Mouse (Mus musculus) CH12.LX (cell line): ENCODE data around the gene Gm8362. TPM values are rescaled to one million over a fixed set of nuclear protein-coding genes. Genes with fewer than 3 reads are reported as not detected.
"Not testable (repeated sequence)": the region's sequence is repeated elsewhere in the genome, so short reads cannot be mapped to it uniquely, and the experiment has no call there.

Experiments used
- DNase-seq: peaks from one replicate; pipeline ENCODE4 v3.0.0-alpha.2; 2013; ENCODE audit errors: extremely low read depth
- H3K27ac ChIP-seq: 2 replicates; pipeline ENCODE4 v1.5.1; 2012; ENCODE audit warnings: low read depth, mild to moderate bottlenecking, control low read depth, moderate library complexity; ENCODE audit not compliant: insufficient read depth
- H3K27me3 ChIP-seq: replicated peaks from 2 replicates; pipeline ENCODE3; 2012; ENCODE audit warnings: inconsistent platforms
- H3K36me3 ChIP-seq, 2 experiments: replicated peaks in 1 of 2; 2 replicates each; pipeline versions ENCODE3 to v1.6.1; 2012; ENCODE audit warnings: inconsistent platforms in 1 of 2, low read length in 1 of 2, mild to moderate bottlenecking in 1 of 2, mixed read lengths in 1 of 2, moderate library complexity in 1 of 2; ENCODE audit not compliant: control insufficient read depth in 1 of 2, insufficient read depth in 1 of 2
- H3K4me1 ChIP-seq, 2 experiments: 2 replicates each; pipeline ENCODE4 v1.6.1; 2012; ENCODE audit warnings: inconsistent platforms in 1 of 2, moderate library complexity in 1 of 2; ENCODE audit not compliant: insufficient read depth in 2 of 2, control insufficient read depth in 1 of 2
- H3K4me2 ChIP-seq: 2 replicates; pipeline ENCODE4 v1.6.1; 2012; ENCODE audit warnings: low read depth, mild to moderate bottlenecking, control low read depth; ENCODE audit not compliant: poor library complexity, insufficient read depth, severe bottlenecking
- H3K4me3 ChIP-seq, 3 experiments: fragments of 150-350 bp in 1 of 3; sonication (generic) in 1 of 3; replicated peaks in 1 of 3; 2 replicates each; pipeline versions ENCODE3 to v1.5.1; 2011 to 2012; ENCODE audit warnings: low read depth in 2 of 3, low read length in 2 of 3, mild to moderate bottlenecking in 2 of 3, moderate library complexity in 2 of 3, control low read depth in 1 of 3, improper control_type of control experiment in 1 of 3, inconsistent platforms in 1 of 3, mixed read lengths in 1 of 3; ENCODE audit not compliant: poor library complexity in 1 of 3
- H3K79me2 ChIP-seq: replicated peaks from 2 replicates; pipeline ENCODE4 v1.6.1; 2012; ENCODE audit warnings: mild to moderate bottlenecking, moderate library complexity; ENCODE audit not compliant: control insufficient read depth, poor library complexity, insufficient read depth, severe bottlenecking; ENCODE audit errors: extremely low read depth
- H3K9ac ChIP-seq: 2 replicates; pipeline ENCODE4 v1.6.1; 2012; ENCODE audit warnings: low read depth, mild to moderate bottlenecking, control low read depth, moderate library complexity; ENCODE audit not compliant: insufficient read depth
- H3K9me3 ChIP-seq: replicated peaks from 2 replicates; pipeline ENCODE3; 2012; ENCODE audit warnings: low read length, inconsistent platforms, mixed read lengths
- dilution Hi-C: fragments of 300-500 bp; cut with MboI; formaldehyde crosslinking; loops from 2 replicates; pipeline ENCODE4 v1.14.3; 2020; ENCODE audit warnings: low sequenced_read_pairs; ENCODE audit not compliant: extremely low pct_unique_long_range_greater_than_20kb, extremely low pct_ligation_motif_present
- in situ Hi-C: fragments of 300-500 bp; cut with MboI; formaldehyde crosslinking; loops from 3 replicates; pipeline ENCODE4 v1.14.3; 2019; ENCODE audit warnings: low sequenced_read_pairs, low pct_ligation_motif_present, low pct_unique_long_range_greater_than_20kb, mixed read lengths
- polyA plus RNA-seq: library from polyadenylated mRNA; unstranded; fragments of >175 nt; gene quantifications from 2 replicates; pipeline ENCODE4 v1.2.1, GENCODE M21; 2012; ENCODE audit warnings: low read depth; ENCODE audit not compliant: insufficient read length
- total RNA-seq, 2 experiments: library from RNA; depleted of rRNA; stranded (reverse); fragments of 300-350 nt in 1 of 2; fragments of >200 nt in 1 of 2; gene quantifications; 2 replicates each; pipeline ENCODE4 v1.2.3; 2012 to 2014

Gm8362 gene
- total RNA-seq (2012; rRNA removed) (not detected in 2 replicates), total RNA-seq (2014; rRNA removed) (not detected in 2 replicates), polyA plus RNA-seq (not detected in 2 replicates)

DNA sequence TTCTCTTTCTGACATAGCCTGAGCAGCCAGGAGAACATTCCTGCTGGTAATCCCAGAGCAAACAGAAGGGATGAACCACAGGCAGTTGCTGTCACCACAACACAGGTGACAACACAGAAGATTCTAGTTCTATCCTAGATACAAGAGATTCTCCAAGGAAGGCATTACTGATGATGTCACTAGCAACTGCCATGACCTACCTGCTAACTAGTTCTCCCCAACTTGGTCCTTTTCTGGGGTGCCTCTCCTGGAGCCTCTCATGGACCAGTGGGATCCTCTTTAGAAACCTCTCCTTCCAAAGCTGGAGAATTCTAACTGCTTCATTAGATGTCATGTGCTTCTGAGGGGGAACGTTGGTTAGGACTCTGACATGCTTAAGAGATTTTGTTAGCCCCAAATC, at the start of gene Gm8362:
Gene Gm8362, minus strand, starts transcription at position 101 of the 400 bp plus-strand sequence.
- H3K4me1 ChIP-seq, dilution Hi-C loops, DNase-seq, H3K4me2 ChIP-seq, H3K9ac ChIP-seq, H3K9me3 ChIP-seq, H3K4me3 ChIP-seq, H3K36me3 ChIP-seq, in situ Hi-C loops, H3K27ac ChIP-seq, H3K79me2 ChIP-seq, H3K27me3 ChIP-seq: not testable (repeated sequence)

DNA sequence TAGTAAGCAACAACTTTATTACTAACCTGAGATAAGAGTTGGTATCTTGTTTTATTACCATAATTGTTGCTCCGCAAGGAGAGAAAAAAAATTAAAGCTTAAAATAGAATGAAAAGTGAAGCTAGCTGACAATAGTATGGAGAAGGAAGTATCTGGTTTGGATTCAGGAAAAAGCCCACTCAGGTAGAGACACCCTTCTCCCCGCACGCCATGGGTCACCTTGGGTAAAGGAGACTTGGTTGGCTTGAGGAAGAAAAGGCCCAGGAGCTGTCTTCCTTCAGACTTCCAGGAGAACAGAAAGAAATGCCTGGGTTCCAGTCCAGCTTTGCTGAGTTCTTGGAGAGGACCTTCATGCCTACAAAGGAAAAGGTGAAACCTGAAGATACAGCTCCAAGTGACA, 49.1 kb upstream of the Gm8362 start:
- H3K79me2 ChIP-seq, H3K9ac ChIP-seq, H3K9me3 ChIP-seq, dilution Hi-C loops, in situ Hi-C loops, H3K4me3 ChIP-seq, H3K27me3 ChIP-seq, H3K36me3 ChIP-seq, H3K27ac ChIP-seq, H3K4me2 ChIP-seq, H3K4me1 ChIP-seq, DNase-seq: not testable (repeated sequence)

DNA sequence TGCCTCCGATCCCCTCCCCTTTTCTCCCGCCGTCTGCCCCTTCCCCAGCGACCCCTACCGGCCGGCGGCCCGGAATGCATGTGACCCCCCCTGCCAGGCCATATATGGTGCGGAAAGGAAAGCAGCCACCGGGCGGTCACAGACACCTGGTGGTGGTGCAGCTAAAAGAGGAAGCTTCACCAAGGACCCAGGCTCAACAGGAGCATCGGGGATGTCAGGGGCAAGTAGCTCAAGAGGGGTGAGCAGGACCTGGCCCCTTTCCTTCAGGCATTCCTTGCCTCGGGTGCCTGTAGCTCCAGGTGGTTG, 17.0 kb downstream of the Gm8362 start:
- H3K27me3 ChIP-seq, H3K4me2 ChIP-seq, in situ Hi-C loops, H3K27ac ChIP-seq, H3K36me3 ChIP-seq, H3K79me2 ChIP-seq, H3K4me3 ChIP-seq, DNase-seq, H3K9ac ChIP-seq, H3K9me3 ChIP-seq, dilution Hi-C loops, H3K4me1 ChIP-seq: not testable (repeated sequence)

DNA sequence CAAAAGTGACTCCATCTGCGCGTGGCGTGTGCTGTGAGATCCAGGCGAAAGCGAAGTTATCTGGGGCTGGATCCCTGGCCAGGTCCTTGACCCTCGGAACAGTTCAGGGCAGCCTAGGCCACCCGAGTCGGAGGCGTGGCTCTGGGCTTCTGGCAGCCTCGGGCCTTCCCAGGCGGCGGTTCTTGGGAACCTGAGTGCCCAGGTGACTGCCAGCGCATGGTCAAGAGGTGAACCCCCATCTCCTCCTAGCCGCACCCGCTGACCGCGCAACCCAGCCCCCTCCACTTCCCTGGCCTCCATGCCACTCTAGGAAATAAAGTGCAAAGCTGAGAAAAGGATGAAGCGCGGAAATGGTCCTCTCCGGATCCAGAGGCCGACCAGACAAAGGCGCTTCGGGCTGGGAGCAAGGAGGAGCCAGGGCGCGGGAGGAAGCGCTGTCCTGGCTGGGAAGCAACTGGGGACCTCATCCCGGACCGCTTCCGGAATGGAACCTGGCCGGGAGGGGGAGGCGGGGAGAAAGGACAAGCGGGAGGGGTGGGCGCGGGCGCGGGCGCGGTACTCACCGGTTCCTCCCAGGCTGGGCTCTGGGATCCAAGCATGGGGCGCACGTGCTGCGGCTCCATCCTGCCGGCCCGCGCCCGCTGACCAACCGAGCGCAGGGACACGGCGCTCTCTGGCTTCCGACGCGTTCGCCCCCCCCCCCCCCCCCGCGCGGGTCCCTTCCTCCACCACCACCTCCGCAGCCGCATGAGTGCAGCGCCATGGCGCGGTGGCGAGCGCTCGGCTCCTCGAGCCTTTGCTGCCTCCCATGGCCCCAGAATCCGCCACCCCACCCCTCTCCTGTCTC, 17.6 kb downstream of the Gm8362 start:
- H3K4me1 ChIP-seq, H3K9ac ChIP-seq, H3K9me3 ChIP-seq, in situ Hi-C loops, H3K27me3 ChIP-seq, H3K36me3 ChIP-seq, H3K79me2 ChIP-seq, DNase-seq, dilution Hi-C loops, H3K27ac ChIP-seq, H3K4me2 ChIP-seq: not testable (repeated sequence)
- H3K4me3 ChIP-seq = peak overlapping the region in 1 of 3 experiments; percentile 58

DNA sequence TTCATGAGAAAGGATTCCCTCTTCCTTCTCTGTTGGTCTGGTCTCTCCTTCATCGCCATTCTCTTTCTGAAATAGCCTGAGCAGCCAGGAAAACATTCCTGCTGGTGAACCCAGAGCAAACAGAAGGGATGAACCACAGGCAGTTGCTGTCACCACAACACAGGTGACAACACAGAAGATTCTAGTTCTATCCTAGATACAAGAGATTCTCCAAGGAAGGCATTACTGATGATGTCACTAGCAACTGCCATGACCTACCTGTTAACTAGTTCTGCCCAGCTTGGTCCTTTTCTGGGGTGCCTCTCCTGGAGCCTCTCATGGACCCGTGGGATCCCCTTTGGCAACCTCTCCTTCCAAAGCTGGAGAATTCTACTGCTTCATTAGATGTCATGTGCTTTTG, 32.0 kb downstream of the Gm8362 start, which contains the start of gene Gm3636:
Gene Gm3636, minus strand, starts transcription at position 101 of the 400 bp plus-strand sequence.
- H3K27ac ChIP-seq = not testable (repeated sequence)

DNA sequence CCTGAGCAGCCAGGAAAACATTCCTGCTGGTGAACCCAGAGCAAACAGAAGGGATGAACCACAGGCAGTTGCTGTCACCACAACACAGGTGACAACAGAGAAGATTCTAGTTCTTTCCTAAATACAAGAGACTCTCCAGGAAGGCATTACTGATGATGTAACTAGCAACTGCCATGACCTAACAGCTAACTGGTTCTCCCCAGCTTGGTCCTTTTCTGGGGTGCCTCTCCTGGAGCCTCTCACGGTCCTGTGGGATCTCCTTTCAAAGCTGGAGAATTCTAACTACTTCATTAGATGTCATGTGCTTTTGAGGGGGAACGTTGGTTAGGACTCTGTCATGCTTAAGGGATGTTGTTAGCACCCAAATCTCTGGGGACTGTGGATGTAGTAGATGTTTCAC, 54.1 kb downstream of the Gm8362 start, which contains the start of gene Gm8050:
Gene Gm8050, minus strand, starts transcription at position 101 of the 400 bp plus-strand sequence.
- DNase-seq, H3K9ac ChIP-seq, H3K4me1 ChIP-seq, H3K27ac ChIP-seq, H3K4me2 ChIP-seq, H3K27me3 ChIP-seq, dilution Hi-C loops, H3K9me3 ChIP-seq, H3K36me3 ChIP-seq, in situ Hi-C loops, H3K4me3 ChIP-seq, H3K79me2 ChIP-seq: not testable (repeated sequence)

More for the DNA sequence above, 32.0 kb downstream of the Gm8362 start, which contains the start of gene Gm3636:
- H3K9ac ChIP-seq, H3K4me1 ChIP-seq, H3K36me3 ChIP-seq, H3K4me2 ChIP-seq, H3K79me2 ChIP-seq, H3K9me3 ChIP-seq, in situ Hi-C loops, H3K4me3 ChIP-seq, H3K27me3 ChIP-seq, DNase-seq, dilution Hi-C loops: not testable (repeated sequence)
